Mouse (Mus musculus): Measurements from ENCODE around the gene Pex14.

DNA sequence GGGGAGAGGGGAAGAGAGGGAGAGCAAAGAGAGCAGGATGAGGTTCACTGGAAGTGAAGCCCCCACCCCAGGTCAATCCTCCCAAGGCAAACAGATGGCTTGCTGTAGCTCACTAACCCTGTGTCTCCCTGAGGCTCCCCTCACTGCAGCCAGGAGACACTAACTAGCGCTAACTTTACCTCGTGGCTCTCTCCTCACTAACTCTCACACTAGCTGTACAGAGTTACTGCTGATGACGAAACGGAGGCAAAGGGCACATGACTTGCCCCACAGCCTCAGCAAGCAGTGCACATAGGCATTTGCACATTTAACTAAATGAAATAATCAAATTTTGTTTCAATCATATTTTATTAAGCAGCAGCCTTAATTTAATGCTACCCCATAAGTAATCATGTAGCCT lies 21.4 kb downstream of the Pex14 start:
- no peak for TF ChIP-seq CTCF (IDR thresholded peaks at IDR 0.05; ENCODE audit: low read depth, low read length)
- TF ChIP-seq POLR2A (IDR thresholded peaks at IDR 0.05; ENCODE audit: extremely low read depth, insufficient read depth, low read length): no peak

All from liver, adult 2 months (tissue).